In genomic region chrX:99410942-99411341, GRCm38 (mm10) we compare ENCODE assay signal across 19 mouse cellular contexts.
A peak's percentile ranks its signal among the peaks of the same experiment; 100 is the strongest.
DNase-seq lines count a peak whose midpoint lies in the region; ATAC-seq and TF ChIP-seq lines count a peak whose summit lies in the region.
"Had no signal": no experiment of that assay in that cellular context is flagged by ENCODE, and none has a peak within 500 bp of the region (broad histone marks: within the 10 kb centered on the region; RNA-seq: fewer than 3 reads in every experiment).

No protein-coding gene starts in this region.

- H3K27ac ChIP-seq in heart, embryonic 16.5 days (ENCODE audit: low read length), result no peak overlapping the region
- no peak overlapping the region for H3K27ac ChIP-seq in liver, postnatal 0 days (ENCODE audit: low read depth)
- no peak overlapping the region for H3K27ac ChIP-seq in liver, embryonic 12.5 days
- no peak overlapping the region for H3K27ac ChIP-seq in intestine, embryonic 16.5 days (ENCODE audit: low read length)
- H3K27ac ChIP-seq: forebrain, embryonic 10.5 days; hindbrain, embryonic 12.5 days; kidney, postnatal 0 days had no signal

- no peak overlapping the region for H3K9ac ChIP-seq in heart, embryonic 16.5 days (ENCODE audit: low read length)
- no peak overlapping the region for H3K9ac ChIP-seq in liver, postnatal 0 days (replicated peaks)
- no peak overlapping the region for H3K9ac ChIP-seq in liver, embryonic 12.5 days
- no peak overlapping the region for H3K9ac ChIP-seq in intestine, embryonic 16.5 days (ENCODE audit: low read depth, low read length)
- H3K9ac ChIP-seq: heart, embryonic 12.5 days; hindbrain, embryonic 12.5 days had no signal

- no peaks in the 10 kb centered on the region for H3K9me3 ChIP-seq in heart, embryonic 16.5 days (replicated peaks; ENCODE audit: control insufficient read depth, low read length)
- H3K9me3 ChIP-seq in liver, postnatal 0 days (ENCODE audit: low read length), result no peaks in the 10 kb centered on the region
- no peaks in the 10 kb centered on the region for H3K9me3 ChIP-seq in liver, embryonic 12.5 days (replicated peaks)
- H3K9me3 ChIP-seq in intestine, embryonic 16.5 days (ENCODE audit: control insufficient read depth, low read length), result no peaks in the 10 kb centered on the region
- H3K9me3 ChIP-seq: forebrain, embryonic 10.5 days; heart, embryonic 12.5 days; hindbrain, embryonic 12.5 days had no signal

- no peak for TF ChIP-seq EP300 in liver, postnatal 0 days (IDR thresholded peaks at IDR 0.05; ENCODE audit: low read depth)

- WGBS in heart, embryonic 16.5 days, result 62% methylated on average over 3 of the region's 3 CpGs
- WGBS in liver, postnatal 0 days (ENCODE audit: insufficient replicate concordance), result 55% methylated on average over 3 of the region's 3 CpGs
- 48% methylated on average over 3 of the region's 3 CpGs for WGBS in liver, embryonic 12.5 days (ENCODE audit: insufficient replicate concordance)
- WGBS in intestine, embryonic 16.5 days, result 64% methylated on average over 3 of the region's 3 CpGs

- ATAC-seq in heart, embryonic 16.5 days (replicated peaks; ENCODE audit: extremely low read depth, insufficient read depth, low FRiP score), result 0 out of 2 replicates have a peak, but pooled peaks have one; percentile 32
- peak; percentile 31; the same call in 1 of the 2 replicates for ATAC-seq in liver, postnatal 0 days
- no peak for ATAC-seq in liver, embryonic 12.5 days
- peak; percentile 80 for ATAC-seq in intestine, embryonic 16.5 days
- ATAC-seq: forebrain, embryonic 16.5 days had no signal

- no peaks in the 10 kb centered on the region; the same call in 1 of the 2 replicates for H3K4me1 ChIP-seq in heart, embryonic 16.5 days (ENCODE audit: control insufficient read depth, insufficient read depth, low read length)
- no peaks in the 10 kb centered on the region for H3K4me1 ChIP-seq in liver, postnatal 0 days (ENCODE audit: insufficient read depth)
- 0 out of 2 replicates have a peak, but pooled peaks cover 1% of the 10 kb centered on the region for H3K4me1 ChIP-seq in liver, embryonic 12.5 days
- H3K4me1 ChIP-seq in intestine, embryonic 16.5 days (ENCODE audit: control insufficient read depth, insufficient read depth, low read length), result 0 out of 2 replicates have a peak, but pooled peaks cover 3% of the 10 kb centered on the region
- H3K4me1 ChIP-seq: hindbrain, embryonic 12.5 days had no signal

- no peak for TF ChIP-seq CTCF in liver, postnatal 0 days (IDR thresholded peaks at IDR 0.05; ENCODE audit: low read depth)

- H3K27me3 ChIP-seq in heart, embryonic 16.5 days (ENCODE audit: control insufficient read depth, insufficient read depth, low read length), result peaks cover 2% of the 10 kb centered on the region
- peaks cover 2% of the 10 kb centered on the region; the same call in 1 of the 2 replicates for H3K27me3 ChIP-seq in liver, postnatal 0 days (ENCODE audit: insufficient read depth, low read length)
- H3K27me3 ChIP-seq in liver, embryonic 12.5 days (replicated peaks), result peaks cover 45% of the 10 kb centered on the region
- peaks cover 2% of the 10 kb centered on the region; the same call in 1 of the 2 replicates for H3K27me3 ChIP-seq in intestine, embryonic 16.5 days (replicated peaks; ENCODE audit: control insufficient read depth, insufficient read depth, low read length)

- no peak for DNase-seq in heart, postnatal 4 days
- DNase-seq in liver, postnatal 0 days, result no peak
- no peak for DNase-seq in thymus, postnatal 14 days
- no peak for DNase-seq in urinary bladder, postnatal 36 days (ENCODE audit: low spot score in 2 of 2)
- DNase-seq: adrenal gland, postnatal 25 days; cerebellum, adult 9-10 months; gastrocnemius, postnatal 25 days; heart, adult 18-20 months; heart, postnatal 14 days; midbrain, embryonic 14.5 days; thymus, postnatal 25 days had no signal

- no peak overlapping the region for H3K4me3 ChIP-seq in heart, embryonic 16.5 days (ENCODE audit: low read length)
- no peak overlapping the region for H3K4me3 ChIP-seq in liver, postnatal 0 days (ENCODE audit: low read depth, low read length)
- no peak overlapping the region for H3K4me3 ChIP-seq in liver, embryonic 12.5 days
- no peak overlapping the region for H3K4me3 ChIP-seq in intestine, embryonic 16.5 days (ENCODE audit: low read length)
- H3K4me3 ChIP-seq: forebrain, embryonic 10.5 days; heart, embryonic 12.5 days; hindbrain, embryonic 12.5 days had no signal

- H3K36me3 ChIP-seq in heart, embryonic 16.5 days (ENCODE audit: control insufficient read depth, insufficient read depth), result no peaks in the 10 kb centered on the region
- H3K36me3 ChIP-seq in liver, postnatal 0 days (replicated peaks; ENCODE audit: insufficient read depth, low read length), result no peaks in the 10 kb centered on the region
- no peaks in the 10 kb centered on the region for H3K36me3 ChIP-seq in liver, embryonic 12.5 days
- H3K36me3 ChIP-seq in intestine, embryonic 16.5 days (ENCODE audit: control insufficient read depth, insufficient read depth, low read length), result no peaks in the 10 kb centered on the region
- H3K36me3 ChIP-seq: forebrain, embryonic 10.5 days; heart, embryonic 12.5 days; hindbrain, embryonic 12.5 days had no signal

- H3K4me2 ChIP-seq in heart, embryonic 16.5 days (ENCODE audit: low read depth, low read length), result no peak overlapping the region
- H3K4me2 ChIP-seq in liver, postnatal 0 days (ENCODE audit: low read depth, low read length), result no peak overlapping the region
- no peak overlapping the region for H3K4me2 ChIP-seq in liver, embryonic 12.5 days
- H3K4me2 ChIP-seq in intestine, embryonic 16.5 days (ENCODE audit: low read depth, low read length), result no peak overlapping the region
- H3K4me2 ChIP-seq: heart, embryonic 12.5 days; hindbrain, embryonic 12.5 days had no signal
